Mouse (Mus musculus): ENCODE data around the gene Dnajb2. TPM values are rescaled to one million over a fixed set of nuclear protein-coding genes. Genes with fewer than 3 reads are reported as not detected.

Dnajb2 gene
- polyA plus RNA-seq, 1 experiment from 2014 or later: 31.3 TPM

GRCm38 (mm10) chr1:75192452-75192851 is 43.8 kb upstream of the Dnajb2 start:
- Histone ChIP-seq H3K4me3 (replicated peaks; ENCODE audit: low read depth, low read length) (peak overlapping the region; percentile 92), H3K4me2 (ENCODE audit: low read length) (peak overlapping the region; percentile 94), H3K27ac (peak overlapping the region; percentile 93), H3K27me3 (ENCODE audit: insufficient read depth, low read length) (no peaks in the 10 kb centered on the region), H3K36me3 (ENCODE audit: insufficient read depth, low read length) (peaks cover 20% of the 10 kb centered on the region), H3K4me1 (replicated peaks; ENCODE audit: insufficient read depth, low read length) (peaks cover 13% of the 10 kb centered on the region), H3K9me3 (replicated peaks; ENCODE audit: low read length) (no peaks in the 10 kb centered on the region), H3K9ac (ENCODE audit: low read depth, low read length) (peak overlapping the region; percentile 89)
- WGBS: under 1% methylated on average over 19 of the region's 19 CpGs
- TF ChIP-seq CTCF (IDR thresholded peaks at IDR 0.05; ENCODE audit: low read depth): no peak
- DNase-seq (ENCODE audit: low spot score) (peak; percentile 33), ATAC-seq (replicated peaks; ENCODE audit: low FRiP score, low read depth) (no peak; the same call in 1 of the 2 replicates)

GRCm38 (mm10) chr1:75201236-75201635 is 35.0 kb upstream of the Dnajb2 start:
- WGBS: 78% methylated on average over 1 of the region's 1 CpGs
- H3K4me1 ChIP-seq (replicated peaks; ENCODE audit: insufficient read depth, low read length): no peaks in the 10 kb centered on the region
- H3K9ac ChIP-seq (ENCODE audit: low read depth, low read length): no peak overlapping the region
- H3K27me3 ChIP-seq (ENCODE audit: insufficient read depth, low read length): no peaks in the 10 kb centered on the region
- H3K9me3 ChIP-seq (replicated peaks; ENCODE audit: low read length): no peaks in the 10 kb centered on the region
- ATAC-seq (replicated peaks; ENCODE audit: low FRiP score, low read depth) (no peak), DNase-seq (ENCODE audit: low spot score) (no peak)
- no peak overlapping the region for H3K4me3 ChIP-seq (replicated peaks; ENCODE audit: low read depth, low read length)
- no peak for TF ChIP-seq CTCF (IDR thresholded peaks at IDR 0.05; ENCODE audit: low read depth)
- H3K4me2 ChIP-seq (ENCODE audit: low read length): no peak overlapping the region
- H3K27ac ChIP-seq: no peak overlapping the region
- peaks cover 34% of the 10 kb centered on the region for H3K36me3 ChIP-seq (ENCODE audit: insufficient read depth, low read length)

GRCm38 (mm10) chr1:75208967-75209678 is 27.1 kb upstream of the Dnajb2 start:
- DNase-seq (ENCODE audit: low spot score) (peak; percentile 84), ATAC-seq (replicated peaks; ENCODE audit: low FRiP score, low read depth) (peak; percentile 53)
- Histone ChIP-seq H3K4me3 (replicated peaks; ENCODE audit: low read depth, low read length) (peak overlapping the region; percentile 61), H3K4me2 (ENCODE audit: low read length) (peak overlapping the region; percentile 92), H3K9me3 (replicated peaks; ENCODE audit: low read length) (no peaks in the 10 kb centered on the region), H3K27me3 (ENCODE audit: insufficient read depth, low read length) (no peaks in the 10 kb centered on the region), H3K36me3 (ENCODE audit: insufficient read depth, low read length) (peaks cover 17% of the 10 kb centered on the region), H3K27ac (peak overlapping the region; percentile 86), H3K4me1 (replicated peaks; ENCODE audit: insufficient read depth, low read length) (peaks cover 15% of the 10 kb centered on the region), H3K9ac (ENCODE audit: low read depth, low read length) (peak overlapping the region; percentile 69)
- WGBS: 6% methylated on average over 34 of the region's 34 CpGs
- TF ChIP-seq CTCF (IDR thresholded peaks at IDR 0.05; ENCODE audit: low read depth): no peak

GRCm38 (mm10) chr1:75210136-75211087 is 25.8 kb upstream of the Dnajb2 start, which contains the start of the genes Glb1l and Stk16:
Gene Glb1l, minus strand, starts transcription at chr1:75210813.
Gene Stk16, plus strand, starts transcription at chr1:75210838.
- Histone ChIP-seq H3K36me3 (ENCODE audit: insufficient read depth, low read length) (peaks cover 21% of the 10 kb centered on the region), H3K4me3 (replicated peaks; ENCODE audit: low read depth, low read length) (peak within 1 kb of the TSS; percentile 71), H3K9ac (ENCODE audit: low read depth, low read length) (peak within 1 kb of the TSS; percentile 87), H3K4me1 (replicated peaks; ENCODE audit: insufficient read depth, low read length) (peaks cover 15% of the 10 kb centered on the region), H3K27ac (peak within 1 kb of the TSS; percentile 86), H3K4me2 (ENCODE audit: low read length) (peak within 1 kb of the TSS; percentile 92), H3K9me3 (replicated peaks; ENCODE audit: low read length) (no peaks in the 10 kb centered on the region), H3K27me3 (ENCODE audit: insufficient read depth, low read length) (no peaks in the 10 kb centered on the region)
- 4% methylated on average over 42 of the region's 42 CpGs for WGBS
- DNase-seq (ENCODE audit: low spot score) (peak; percentile 97), ATAC-seq (replicated peaks; ENCODE audit: low FRiP score, low read depth) (peak; percentile 78)
- TF ChIP-seq CTCF (IDR thresholded peaks at IDR 0.05; ENCODE audit: low read depth): no peak

GRCm38 (mm10) chr1:75211141-75211708 is 25.0 kb upstream of the Dnajb2 start:
- Histone ChIP-seq H3K4me2 (ENCODE audit: low read length) (peak overlapping the region; percentile 92), H3K9ac (ENCODE audit: low read depth, low read length) (peak overlapping the region; percentile 87), H3K36me3 (ENCODE audit: insufficient read depth, low read length) (peaks cover 28% of the 10 kb centered on the region), H3K4me3 (replicated peaks; ENCODE audit: low read depth, low read length) (peak overlapping the region; percentile 71), H3K27me3 (ENCODE audit: insufficient read depth, low read length) (no peaks in the 10 kb centered on the region), H3K4me1 (replicated peaks; ENCODE audit: insufficient read depth, low read length) (peaks cover 15% of the 10 kb centered on the region), H3K27ac (peak overlapping the region; percentile 65; the same call in 1 of the 2 replicates), H3K9me3 (replicated peaks; ENCODE audit: low read length) (no peaks in the 10 kb centered on the region)
- DNase-seq (ENCODE audit: low spot score) (no peak), ATAC-seq (replicated peaks; ENCODE audit: low FRiP score, low read depth) (no peak)
- WGBS: 12% methylated on average over 17 of the region's 17 CpGs
- no peak for TF ChIP-seq CTCF (IDR thresholded peaks at IDR 0.05; ENCODE audit: low read depth)

- no peaks in the 10 kb centered on the region for H3K9me3 ChIP-seq (replicated peaks; ENCODE audit: low read length)
- 77% methylated on average over 4 of the region's 4 CpGs for WGBS
- TF ChIP-seq CTCF (IDR thresholded peaks at IDR 0.05; ENCODE audit: low read depth): no peak
- no peaks in the 10 kb centered on the region for H3K27me3 ChIP-seq (ENCODE audit: insufficient read depth, low read length)
- no peak overlapping the region for H3K4me3 ChIP-seq (replicated peaks; ENCODE audit: low read depth, low read length)
- no peak overlapping the region for H3K9ac ChIP-seq (ENCODE audit: low read depth, low read length)
- DNase-seq (ENCODE audit: low spot score) (no peak), ATAC-seq (replicated peaks; ENCODE audit: low FRiP score, low read depth) (no peak)
- 0 out of 2 replicates have a peak overlapping the region, but pooled peaks have one; percentile 85 for H3K27ac ChIP-seq
- peaks cover 15% of the 10 kb centered on the region for H3K4me1 ChIP-seq (replicated peaks; ENCODE audit: insufficient read depth, low read length)
- H3K36me3 ChIP-seq (ENCODE audit: insufficient read depth, low read length): peaks cover 28% of the 10 kb centered on the region
- no peak overlapping the region for H3K4me2 ChIP-seq (ENCODE audit: low read length)
Measured at GRCm38 (mm10) chr1:75212542-75212941, 23.7 kb upstream of the Dnajb2 start.
